Mouse (Mus musculus) brain, adult 2 months (tissue): ENCODE data around the gene Zfp292.
"Not testable (repeated sequence)": the region's sequence is repeated elsewhere in the genome, so short reads cannot be mapped to it uniquely, and the experiment has no call there.

ENCODE experiments used
- DNase-seq: peaks from one replicate; pipeline ENCODE4 v3.0.0; 2011; ENCODE audit warnings: low read depth, low spot score

Zfp292 gene

GRCm38 (mm10) chr4:34882818-34883217, at the start of gene Zfp292:
Gene Zfp292 (minus strand): TSS chr4:34882960.
- peak; percentile 98 for DNase-seq

GRCm38 (mm10) chr4:34928386-34928785, 45.6 kb upstream of the Zfp292 start:
- DNase-seq, result not testable (repeated sequence)

GRCm38 (mm10) chr4:34922177-34922870, 39.6 kb upstream of the Zfp292 start:
- DNase-seq, result peak; percentile 85

- DNase-seq, result no peak
Observed at GRCm38 (mm10) chr4:34917400-34917799, 34.6 kb upstream of the Zfp292 start.

- no peak for DNase-seq
Observed at GRCm38 (mm10) chr4:34912171-34912570, 29.4 kb upstream of the Zfp292 start.

- DNase-seq, result no peak
Observed at GRCm38 (mm10) chr4:34911401-34911800, 28.6 kb upstream of the Zfp292 start.

- DNase-seq, result no peak
Observed at GRCm38 (mm10) chr4:34908127-34908526, 25.4 kb upstream of the Zfp292 start.

GRCm38 (mm10) chr4:34907026-34907425, 24.3 kb upstream of the Zfp292 start:
- DNase-seq, result peak; percentile 35

- DNase-seq, result no peak
Observed at GRCm38 (mm10) chr4:34906151-34906550, 23.4 kb upstream of the Zfp292 start.

- peak; percentile 9 for DNase-seq
Observed at GRCm38 (mm10) chr4:34905396-34905795, 22.6 kb upstream of the Zfp292 start.

GRCm38 (mm10) chr4:34901582-34901981, 18.8 kb upstream of the Zfp292 start:
- not testable (repeated sequence) for DNase-seq

GRCm38 (mm10) chr4:34901166-34901565, 18.4 kb upstream of the Zfp292 start:
- DNase-seq, result no peak

GRCm38 (mm10) chr4:34900155-34900554, 17.4 kb upstream of the Zfp292 start:
- DNase-seq, result peak; percentile 71

GRCm38 (mm10) chr4:34899322-34899721, 16.6 kb upstream of the Zfp292 start:
- DNase-seq, result no peak

- no peak for DNase-seq
Observed at GRCm38 (mm10) chr4:34898497-34898896, 15.7 kb upstream of the Zfp292 start.

- no peak for DNase-seq
Observed at GRCm38 (mm10) chr4:34893479-34893878, 10.7 kb upstream of the Zfp292 start, which contains the start of gene Cga. Gene Cga (plus strand): TSS chr4:34893779.

GRCm38 (mm10) chr4:34889812-34890185, 7.0 kb upstream of the Zfp292 start:
- no peak for DNase-seq

GRCm38 (mm10) chr4:34889101-34889811, 6.5 kb upstream of the Zfp292 start:
- no peak for DNase-seq

GRCm38 (mm10) chr4:34887295-34887694, 4.5 kb upstream of the Zfp292 start:
- no peak for DNase-seq

GRCm38 (mm10) chr4:34886490-34887111, 3.8 kb upstream of the Zfp292 start:
- DNase-seq, result peak; percentile 94

- no peak for DNase-seq
Observed at GRCm38 (mm10) chr4:34885631-34886351, 3.0 kb upstream of the Zfp292 start.
